Mouse (Mus musculus) embryonic fibroblast, embryonic 13.5 days (primary cell): ENCODE results near the gene Zfhx3.

Experiments
- CTCF ChIP-seq: IDR thresholded peaks from 2 replicates; pipeline ENCODE4 v1.5.1; 2011; ENCODE audit warnings: mild to moderate bottlenecking, control low read depth, low read length, moderate library complexity, borderline replicate concordance; ENCODE audit not compliant: insufficient read depth
- POLR2A ChIP-seq: IDR thresholded peaks from 2 replicates; pipeline ENCODE4 v1.6.1; 2011; ENCODE audit warnings: low read depth, mild to moderate bottlenecking, control low read depth, low read length, moderate library complexity

GRCm38 (mm10) chr8:108529421-108529820 lies 587.0 kb downstream of the Zfhx3 start:
- TF ChIP-seq POLR2A (no peak), CTCF (no peak)
